Comparison of ENCODE assay signal across 8 mouse cellular contexts in the genomic region with DNA sequence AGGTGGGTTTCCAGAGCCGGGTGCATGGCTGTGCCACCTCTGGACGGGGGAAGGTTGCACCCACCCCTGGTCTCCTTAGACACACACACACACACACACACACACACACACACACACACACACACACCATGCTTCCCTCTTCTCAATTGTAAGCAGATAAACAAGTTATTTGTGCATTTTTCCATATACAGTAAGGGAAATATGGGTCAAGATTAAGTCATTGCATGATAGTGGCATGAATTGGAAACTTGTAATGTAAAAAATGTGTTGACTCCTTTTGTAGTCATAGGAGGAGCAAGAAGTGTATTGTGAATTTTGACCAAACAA. TPM values are rescaled to one million over a fixed set of nuclear protein-coding genes. Genes with fewer than 3 reads are reported as not detected.
A peak's percentile ranks its signal among the peaks of the same experiment; 100 is the strongest.
DNase-seq lines count a peak whose midpoint lies in the region; ATAC-seq and TF ChIP-seq lines count a peak whose summit lies in the region.

No protein-coding gene starts in this region.

- peak overlapping the region; percentile 84 for H3K4me3 ChIP-seq in heart, postnatal 0 days (ENCODE audit: low read depth, low read length)
- peak overlapping the region; percentile 96 for H3K4me3 ChIP-seq in bone marrow, adult 2 months (replicated peaks; ENCODE audit: control insufficient read depth, low read depth, low read length)
- H3K4me3 ChIP-seq in hindbrain, embryonic 12.5 days = peak overlapping the region; percentile 86
- H3K4me3 ChIP-seq in midbrain, embryonic 12.5 days = peak overlapping the region; percentile 73

- peaks cover 11% of the 10 kb centered on the region; the same call in 1 of the 2 replicates for H3K4me1 ChIP-seq in heart, postnatal 0 days (ENCODE audit: control insufficient read depth, insufficient read depth)
- peaks cover 1% of the 10 kb centered on the region; the same call in 1 of the 2 replicates for H3K4me1 ChIP-seq in bone marrow, adult 2 months (ENCODE audit: control insufficient read depth, insufficient read depth, low read length)
- H3K4me1 ChIP-seq in hindbrain, embryonic 12.5 days = peaks cover 10% of the 10 kb centered on the region
- H3K4me1 ChIP-seq in midbrain, embryonic 12.5 days = peaks cover 14% of the 10 kb centered on the region

- no peak for TF ChIP-seq EP300 in heart, postnatal 0 days (IDR thresholded peaks at IDR 0.05; ENCODE audit: low read depth)

- peak overlapping the region; percentile 95 for H3K9ac ChIP-seq in heart, postnatal 0 days (replicated peaks; ENCODE audit: low read depth, low read length)
- H3K9ac ChIP-seq in hindbrain, embryonic 12.5 days = peak overlapping the region; percentile 92
- H3K9ac ChIP-seq in midbrain, embryonic 12.5 days (replicated peaks) = peak overlapping the region; percentile 93

- H3K9me3 ChIP-seq in heart, postnatal 0 days (replicated peaks; ENCODE audit: control insufficient read depth, low read length) = no peaks in the 10 kb centered on the region
- no peaks in the 10 kb centered on the region for H3K9me3 ChIP-seq in hindbrain, embryonic 12.5 days (replicated peaks)
- no peaks in the 10 kb centered on the region for H3K9me3 ChIP-seq in midbrain, embryonic 12.5 days

- intact Hi-C loops in heart, postnatal 10 days (cut with DNase I) = loop anchor here (5.0 kb wide), 2 partner anchors 76 to 139 kb away; no protein-coding TSS in a partner anchor

- no peak for TF ChIP-seq CTCF in heart, postnatal 0 days (IDR thresholded peaks at IDR 0.05; ENCODE audit: low read depth)
- no peak for TF ChIP-seq CTCF in bone marrow, adult 2 months (IDR thresholded peaks at IDR 0.05; ENCODE audit: control insufficient read depth, insufficient read depth, low read length)

- WGBS in heart, postnatal 0 days = 0% methylated on average over 2 of the region's 2 CpGs
- WGBS in bone marrow, adult 2 months = 0% methylated on average over 2 of the region's 2 CpGs
- 0% methylated on average over 2 of the region's 2 CpGs for WGBS in hindbrain, embryonic 12.5 days
- 0% methylated on average over 2 of the region's 2 CpGs for WGBS in midbrain, embryonic 12.5 days

- ATAC-seq in heart, postnatal 0 days (ENCODE audit: insufficient read depth, low read depth) = no peak
- ATAC-seq in hindbrain, embryonic 12.5 days (ENCODE audit: low FRiP score) = no peak
- ATAC-seq in midbrain, embryonic 12.5 days (ENCODE audit: low FRiP score, low read depth) = peak; percentile 9

- H3K4me2 ChIP-seq in heart, postnatal 0 days (ENCODE audit: low read depth, low read length) = peak overlapping the region; percentile 88
- peak overlapping the region; percentile 70 for H3K4me2 ChIP-seq in hindbrain, embryonic 12.5 days (replicated peaks)
- peak overlapping the region; percentile 66 for H3K4me2 ChIP-seq in midbrain, embryonic 12.5 days (replicated peaks)

- H3K36me3 ChIP-seq in heart, postnatal 0 days (replicated peaks; ENCODE audit: control insufficient read depth, insufficient read depth, low read length) = no peaks in the 10 kb centered on the region
- H3K36me3 ChIP-seq in hindbrain, embryonic 12.5 days = no peaks in the 10 kb centered on the region
- no peaks in the 10 kb centered on the region for H3K36me3 ChIP-seq in midbrain, embryonic 12.5 days

- DNase-seq in heart, postnatal 0 days (ENCODE audit: low spot score) = peak; percentile 16
- DNase-seq in heart, postnatal 10 days = no peak
- no peak for DNase-seq in adrenal gland, adult 2 months
- DNase-seq in frontal cortex, postnatal 25 days (ENCODE audit: low spot score in 2 of 2) = no peak
- no peak for DNase-seq in cerebellum, postnatal 14 days

- no peaks in the 10 kb centered on the region for H3K27me3 ChIP-seq in heart, postnatal 0 days (ENCODE audit: control insufficient read depth, insufficient read depth, low read length)
- no peaks in the 10 kb centered on the region for H3K27me3 ChIP-seq in hindbrain, embryonic 12.5 days
- H3K27me3 ChIP-seq in midbrain, embryonic 12.5 days = no peaks in the 10 kb centered on the region

- TF ChIP-seq POLR2A in bone marrow, adult 2 months (IDR thresholded peaks at IDR 0.05; ENCODE audit: borderline replicate concordance, control insufficient read depth, low read depth, low read length) = no peak

- H3K27ac ChIP-seq in heart, postnatal 0 days (ENCODE audit: low read depth) = peak overlapping the region; percentile 97
- H3K27ac ChIP-seq in bone marrow, adult 2 months (ENCODE audit: control insufficient read depth, insufficient read depth, low read depth, low read length, poor library complexity) = peak overlapping the region; percentile 94
- peak overlapping the region; percentile 100 for H3K27ac ChIP-seq in hindbrain, embryonic 12.5 days
- peak overlapping the region; percentile 100 for H3K27ac ChIP-seq in midbrain, embryonic 12.5 days (replicated peaks)

RNA-seq across cellular contexts. Expression of gene Rfx7, which starts 1.0 kb away (rescaled TPM):
- 14.5 and 18.9 TPM in 2 replicates for total RNA-seq in heart, postnatal 0 days (2014; rRNA removed; ENCODE audit: low replicate concordance)
- polyA plus RNA-seq in heart, postnatal 0 days (2015; fragmentation: Nextera tagmentation; extraction: Ambion mirVana) = 2.6 and 3.1 TPM in 2 replicates
- 10 to 100 TPM; 15.3 to 16.5 TPM for total RNA-seq in heart, postnatal 10 days (2021)
- 8.4 and 15.0 TPM in 2 replicates for polyA plus RNA-seq in bone marrow, adult 2 months (2011; ENCODE audit: insufficient read depth, insufficient read length, low replicate concordance, missing spikeins)
- 21.3 and 21.7 TPM in 2 replicates for polyA plus RNA-seq in hindbrain, embryonic 12.5 days (2016; fragmentation: Nextera tagmentation; extraction: Ambion mirVana)
- polyA plus RNA-seq in midbrain, embryonic 12.5 days (2016; fragmentation: Nextera tagmentation; extraction: Ambion mirVana) = 25.0 and 25.5 TPM in 2 replicates
- total RNA-seq in adrenal gland, adult 2 months (2021) = 10 to 100 TPM; 18.9 to 20.4 TPM
- 2.5 and 2.9 TPM in 2 replicates for polyA plus RNA-seq in adrenal gland, adult 2 months (2012; rRNA removed)

RNA-seq across cellular contexts. Expression of gene Tex9, which starts 41.0 kb away (rescaled TPM):
- total RNA-seq in heart, postnatal 0 days (2014; rRNA removed; ENCODE audit: low replicate concordance) = 0.76 and 9.7 TPM in 2 replicates
- 6.3 and 8.4 TPM in 2 replicates for polyA plus RNA-seq in heart, postnatal 0 days (2015; fragmentation: Nextera tagmentation; extraction: Ambion mirVana)
- total RNA-seq in heart, postnatal 10 days (2021) = 1 to 10 TPM; 4.2 to 4.7 TPM
- 9.6 and 20.6 TPM in 2 replicates for polyA plus RNA-seq in bone marrow, adult 2 months (2011; ENCODE audit: insufficient read depth, insufficient read length, low replicate concordance, missing spikeins)
- 55.1 and 57.8 TPM in 2 replicates for polyA plus RNA-seq in hindbrain, embryonic 12.5 days (2016; fragmentation: Nextera tagmentation; extraction: Ambion mirVana)
- polyA plus RNA-seq in midbrain, embryonic 12.5 days (2016; fragmentation: Nextera tagmentation; extraction: Ambion mirVana) = 60.9 and 72.0 TPM in 2 replicates
- total RNA-seq in adrenal gland, adult 2 months (2021) = 1 to 10 TPM; 2.9 to 7.6 TPM
- polyA plus RNA-seq in adrenal gland, adult 2 months (2012; rRNA removed) = 1.1 and 1.4 TPM in 2 replicates
